Mouse (Mus musculus) thymus, postnatal 10 days (tissue): Measurements from ENCODE around the gene Dmbx1.

ENCODE experiments used
- DNase-seq, 2 experiments: peaks; one replicate each; pipeline ENCODE4 v3.0.0; 2021; ENCODE audit warnings: low spot score in 2 of 2

The Dmbx1 gene

GRCm38 (mm10) chr4:115940681-115941080 is 955 bp upstream of the Dmbx1 start:
- DNase-seq, result no peak

- no peak for DNase-seq
Observed at GRCm38 (mm10) chr4:115938276-115939160, 1.2 kb downstream of the Dmbx1 start.

GRCm38 (mm10) chr4:115937061-115937976 is 2.4 kb downstream of the Dmbx1 start:
- no peak for DNase-seq

- no peak for DNase-seq
Observed at GRCm38 (mm10) chr4:115936646-115937045, 3.1 kb downstream of the Dmbx1 start.

- DNase-seq, result no peak
Observed at GRCm38 (mm10) chr4:115935835-115936581, 3.7 kb downstream of the Dmbx1 start.

GRCm38 (mm10) chr4:115931556-115932088 is 8.1 kb downstream of the Dmbx1 start:
- DNase-seq, result no peak

- DNase-seq, result no peak
Observed at GRCm38 (mm10) chr4:115927637-115928036, 12.1 kb downstream of the Dmbx1 start.

GRCm38 (mm10) chr4:115923262-115923880 is 16.4 kb downstream of the Dmbx1 start:
- DNase-seq, result no peak

- DNase-seq, result no peak
Observed at GRCm38 (mm10) chr4:115922688-115923087, 17.0 kb downstream of the Dmbx1 start.

- DNase-seq, result no peak
Observed at GRCm38 (mm10) chr4:115919911-115920310, 19.8 kb downstream of the Dmbx1 start.

- DNase-seq, result no peak
Observed at GRCm38 (mm10) chr4:115911586-115911985, 28.1 kb downstream of the Dmbx1 start.

- DNase-seq, result no peak
Observed at GRCm38 (mm10) chr4:115908641-115909040, 31.1 kb downstream of the Dmbx1 start.

GRCm38 (mm10) chr4:115907994-115908393 is 31.7 kb downstream of the Dmbx1 start:
- no peak for DNase-seq

GRCm38 (mm10) chr4:115906791-115907190 is 32.9 kb downstream of the Dmbx1 start:
- DNase-seq, result no peak

GRCm38 (mm10) chr4:115905701-115906100 is 34.0 kb downstream of the Dmbx1 start:
- no peak for DNase-seq

- no peak for DNase-seq
Observed at GRCm38 (mm10) chr4:115904375-115904774, 35.4 kb downstream of the Dmbx1 start.

GRCm38 (mm10) chr4:115902816-115903215 is 36.9 kb downstream of the Dmbx1 start:
- peak; percentile 16 to 69 for DNase-seq

GRCm38 (mm10) chr4:115897901-115898631 is 41.7 kb downstream of the Dmbx1 start:
- DNase-seq, result no peak

- no peak for DNase-seq
Observed at GRCm38 (mm10) chr4:115894281-115894680, 45.4 kb downstream of the Dmbx1 start.

- DNase-seq, result no peak
Observed at GRCm38 (mm10) chr4:115890553-115890952, 49.2 kb downstream of the Dmbx1 start, which contains the start of gene 6430628N08Rik. Gene 6430628N08Rik, plus strand, starts transcription at chr4:115890665.
